Mouse (Mus musculus): ENCODE results near the gene Olfr943. TPM values are rescaled to one million over a fixed set of nuclear protein-coding genes. Genes with fewer than 3 reads are reported as not detected.

The Olfr943 gene
- not detected in 2 replicates for polyA plus RNA-seq (2012; rRNA removed)

GRCm38 (mm10) chr9:39166004-39166403, at the start of gene Olfr943:
Gene Olfr943 (plus strand): TSS chr9:39166304.
- WGBS, result 87% methylated on average over 5 of the region's 5 CpGs
- no peak for DNase-seq (ENCODE audit: low read depth, low spot score)

GRCm38 (mm10) chr9:39127326-39127725, 38.8 kb upstream of the Olfr943 start:
- WGBS, result 91% methylated on average over 1 of the region's 1 CpGs
- DNase-seq (ENCODE audit: low read depth, low spot score), result no peak

GRCm38 (mm10) chr9:39127831-39128230, 38.3 kb upstream of the Olfr943 start, which contains the start of gene Olfr27:
Gene Olfr27 (plus strand): TSS chr9:39128131.
- no peak for DNase-seq (ENCODE audit: low read depth, low spot score)

- WGBS, result 12% methylated on average over 1 of the region's 1 CpGs
Measured at GRCm38 (mm10) chr9:39152401-39152800, 13.7 kb upstream of the Olfr943 start.

GRCm38 (mm10) chr9:39201620-39202019, 35.5 kb downstream of the Olfr943 start, which contains the start of gene Olfr944:
Gene Olfr944 (plus strand): TSS chr9:39201920.
- DNase-seq (ENCODE audit: low read depth, low spot score), result no peak

More at GRCm38 (mm10) chr9:39152401-39152800, 13.7 kb upstream of the Olfr943 start:
- no peak for DNase-seq (ENCODE audit: low read depth, low spot score)

Other genes starting within 250 kb of the Olfr943 start
- gene Olfr930, start 236.5 kb upstream of the Olfr943 start, polyA plus RNA-seq (2012; rRNA removed), result not detected in 2 replicates
- not detected in 2 replicates for gene Olfr933, start 194.0 kb upstream of the Olfr943 start, polyA plus RNA-seq (2012; rRNA removed)
- not detected in 2 replicates for gene Olfr934, start 178.0 kb upstream of the Olfr943 start, polyA plus RNA-seq (2012; rRNA removed)
- not detected in 2 replicates for gene Olfr935, start 166.6 kb upstream of the Olfr943 start, polyA plus RNA-seq (2012; rRNA removed)
- not detected in 2 replicates for gene Olfr146, start 142.9 kb upstream of the Olfr943 start, polyA plus RNA-seq (2012; rRNA removed)
- not detected in 2 replicates for gene Olfr937, start 101.4 kb upstream of the Olfr943 start, polyA plus RNA-seq (2012; rRNA removed)
- gene Olfr938, start 87.4 kb upstream of the Olfr943 start, polyA plus RNA-seq (2012; rRNA removed), result not detected in 2 replicates
- not detected in 2 replicates for gene Olfr27, start 38.2 kb upstream of the Olfr943 start, polyA plus RNA-seq (2012; rRNA removed)
- gene Olfr944, start 35.6 kb downstream of the Olfr943 start, polyA plus RNA-seq (2012; rRNA removed), result not detected in 2 replicates
- gene Olfr1537, start 83.7 kb downstream of the Olfr943 start, polyA plus RNA-seq (2012; rRNA removed), result not detected in 2 replicates
- gene Olfr945, start 110.5 kb downstream of the Olfr943 start, polyA plus RNA-seq (2012; rRNA removed), result not detected in 2 replicates
- not detected in 2 replicates for gene Olfr948, start 159.7 kb downstream of the Olfr943 start, polyA plus RNA-seq (2012; rRNA removed)
- gene Olfr951, start 221.1 kb downstream of the Olfr943 start, polyA plus RNA-seq (2012; rRNA removed), result not detected in 2 replicates

All from large intestine, adult 2 months (tissue).